ENCODE assay signal across 10 mouse cellular contexts in the genomic region with DNA sequence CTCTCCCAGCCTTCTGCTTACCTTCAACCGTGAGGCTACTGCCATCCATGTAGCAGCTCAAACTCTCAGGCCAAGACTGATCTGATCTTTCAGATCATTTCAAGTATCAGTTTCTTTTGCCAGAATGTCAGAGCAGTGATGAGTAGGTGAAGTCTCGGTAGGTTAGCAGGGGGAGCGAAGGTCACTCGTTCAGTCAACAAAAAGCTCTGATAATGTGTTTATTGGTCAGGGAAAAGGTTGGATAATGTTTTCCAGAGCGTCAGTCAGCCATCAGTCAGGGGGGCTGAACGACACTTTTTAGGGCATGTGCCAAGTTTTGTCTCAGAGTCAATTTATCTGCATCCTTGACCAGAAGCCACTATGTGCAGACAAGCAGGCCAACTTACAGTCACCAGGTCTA. TPM values are rescaled to one million over a fixed set of nuclear protein-coding genes. Genes with fewer than 3 reads are reported as not detected.
"Had no signal": no experiment of that assay in that cellular context is flagged by ENCODE, and none has a peak within 500 bp of the region (broad histone marks: within the 10 kb centered on the region; RNA-seq: fewer than 3 reads in every experiment).

No protein-coding gene starts in this region.

RNA-seq across cellular contexts. Expression of a gene that starts 42.3 kb away (rescaled TPM):
- total RNA-seq: common myeloid progenitor, adult 5-6 weeks; gastrocnemius, adult 18-20 months; gastrocnemius, adult 2 months; gastrocnemius, adult 8-10 months; gastrocnemius, postnatal 14 days; gastrocnemius, postnatal 25 days; gastrocnemius, postnatal 36 days; granulocyte monocyte progenitor cell, adult 5-6 weeks; heart, adult 18-20 months had no signal
- polyA plus RNA-seq: erythroblast, embryonic 14.5 days had no signal
